Mouse (Mus musculus) olfactory bulb, adult 2 months (tissue): ENCODE results near the gene Dll1.

ENCODE experiments used
- CTCF ChIP-seq: fragments of 200-500 bp; IDR thresholded peaks from 2 replicates; pipeline ENCODE4 v1.5.1; 2012; ENCODE audit warnings: low read depth, mild to moderate bottlenecking, low read length, moderate library complexity; ENCODE audit not compliant: insufficient read depth
- POLR2A ChIP-seq: fragments of 200-500 bp; IDR thresholded peaks from 2 replicates; pipeline ENCODE4 v1.6.1; 2012; ENCODE audit warnings: mild to moderate bottlenecking, low read depth, low read length, moderate library complexity; ENCODE audit not compliant: insufficient read depth

DNA sequence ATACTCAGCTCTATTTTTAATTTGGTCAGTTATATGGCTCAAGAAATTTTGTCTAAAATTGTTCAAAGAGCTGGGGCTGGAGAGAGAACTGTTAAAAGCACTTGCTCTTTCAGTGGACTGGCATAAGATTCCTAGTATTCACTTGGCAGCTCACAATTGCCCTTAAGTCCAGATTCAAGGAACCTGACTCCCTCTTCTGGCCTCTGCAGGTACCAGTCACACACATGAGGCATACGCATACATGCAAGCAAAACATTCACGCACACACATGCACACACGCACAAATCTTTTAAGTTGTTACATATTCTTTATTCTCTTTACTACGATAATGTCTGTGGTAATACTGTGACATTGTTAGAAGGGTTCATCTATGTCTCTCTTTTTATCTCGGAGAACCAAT, 6.7 kb upstream of the Dll1 start:
- TF ChIP-seq POLR2A, result no peak
- no peak for TF ChIP-seq CTCF
